Mouse (Mus musculus): ENCODE data around the gene Pgap3. TPM values are rescaled to one million over a fixed set of nuclear protein-coding genes. Genes with fewer than 3 reads are reported as not detected.

Pgap3 gene
- total RNA-seq, 2 experiments from 2014 or later: 8.9 to 9.6 TPM

DNA sequence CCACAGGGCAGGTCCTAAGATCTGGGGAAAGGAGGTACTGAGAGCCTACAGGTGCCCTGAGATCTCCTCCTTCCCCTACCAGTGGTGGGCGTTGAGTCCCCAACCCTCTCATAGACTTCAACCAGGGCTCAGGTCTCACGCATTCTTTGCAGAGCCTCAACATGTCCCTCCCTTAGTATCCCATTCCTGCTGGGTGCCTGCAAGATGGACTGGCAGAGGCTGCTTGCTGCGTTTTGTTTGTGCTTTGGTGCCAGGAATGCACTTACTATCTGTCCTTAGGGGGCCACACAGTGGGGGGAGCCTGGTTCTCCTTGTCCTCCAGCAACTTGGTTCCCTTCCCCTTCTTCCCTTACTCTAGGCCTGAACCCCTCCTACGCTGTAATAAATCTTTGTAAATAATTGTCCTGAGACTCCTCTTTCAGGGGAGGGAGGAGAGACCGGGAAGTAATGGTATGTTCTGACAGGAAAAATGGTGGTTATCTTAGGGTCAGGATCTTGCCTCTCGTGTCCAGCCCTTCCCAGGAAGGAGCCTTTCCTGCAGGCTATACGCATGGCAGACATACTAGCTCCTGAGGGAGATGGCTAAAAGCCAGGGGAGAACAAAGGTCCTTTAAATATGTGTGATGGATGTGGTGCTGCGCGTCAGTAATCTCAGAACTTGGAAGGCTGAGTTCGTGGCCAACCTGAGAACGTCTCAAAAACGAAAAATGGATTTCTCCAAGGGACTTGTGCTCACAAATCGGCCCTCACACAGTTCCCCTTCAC lies 42.7 kb downstream of the Pgap3 start:
- DNase-seq (ENCODE audit: extremely low spot score in 1 of 2, low spot score in 1 of 2): no peak

DNA sequence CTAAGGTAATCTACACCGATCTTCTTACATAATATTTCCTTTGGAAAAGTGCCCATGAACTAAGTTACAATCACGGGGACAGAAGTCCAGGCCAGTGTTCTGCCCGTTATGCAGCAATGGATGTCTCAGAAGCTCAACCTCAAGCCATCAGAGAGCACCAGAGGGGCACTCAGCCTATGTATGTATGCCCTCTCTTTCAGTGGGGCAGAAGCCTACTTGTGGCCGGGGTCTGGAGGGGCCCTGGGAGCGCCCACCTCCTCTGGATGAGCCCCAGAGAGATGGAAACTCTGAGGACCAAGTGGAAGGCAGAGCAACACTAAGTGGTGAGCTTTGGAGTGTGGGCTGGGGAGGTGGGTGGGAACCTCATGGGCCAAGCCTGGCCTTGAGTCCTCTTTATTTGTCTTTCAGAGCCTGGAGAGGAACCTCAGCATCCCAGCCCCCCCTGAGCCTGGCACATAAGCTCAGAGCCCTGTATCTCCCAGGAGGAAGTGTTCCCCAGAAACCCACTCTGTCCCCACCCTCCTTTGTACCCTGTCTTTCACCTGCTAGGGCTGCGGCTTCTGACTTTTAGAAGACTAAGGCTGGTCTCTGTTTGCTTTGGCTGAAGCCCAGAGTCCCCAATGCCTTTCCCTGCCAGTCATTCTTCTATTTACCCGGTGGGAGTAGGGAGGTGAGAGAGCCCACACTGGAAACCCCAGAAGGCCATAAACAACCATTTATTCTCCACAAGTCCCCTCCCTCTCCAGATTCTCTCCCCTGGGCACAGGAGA lies 43.5 kb downstream of the Pgap3 start:
- no peak for DNase-seq (ENCODE audit: extremely low spot score in 1 of 2, low spot score in 1 of 2)

DNA sequence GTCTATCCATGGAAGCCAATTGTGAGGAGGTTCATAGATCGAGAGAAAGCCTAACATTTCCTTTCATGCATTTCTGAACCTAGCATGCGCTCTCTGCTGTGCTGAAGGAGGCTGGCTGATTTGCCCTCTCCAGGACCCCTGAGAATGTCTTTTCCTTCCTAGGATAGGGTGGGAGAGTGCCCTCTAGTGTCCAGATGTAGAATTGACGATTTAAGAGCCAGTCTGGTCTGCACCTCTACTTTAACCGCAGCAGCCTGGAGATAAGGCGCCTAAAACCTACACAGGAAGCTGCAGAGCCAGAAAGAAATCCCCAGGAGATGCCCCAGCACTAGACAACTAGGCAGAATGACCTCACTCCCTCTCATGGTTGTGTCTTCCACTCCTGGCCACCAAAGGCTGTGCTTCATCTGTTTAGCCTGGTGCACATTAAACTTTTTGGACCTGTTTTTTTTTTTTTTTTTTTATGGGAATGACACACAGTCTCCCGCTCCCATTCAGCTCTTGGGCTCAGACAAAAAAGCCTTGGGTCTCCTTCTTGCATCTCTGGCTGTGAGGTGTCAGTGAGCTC lies 44.5 kb downstream of the Pgap3 start:
- peak in 1 of 2 experiments; percentile 49 for DNase-seq (ENCODE audit: extremely low spot score in 1 of 2, low spot score in 1 of 2)

DNA sequence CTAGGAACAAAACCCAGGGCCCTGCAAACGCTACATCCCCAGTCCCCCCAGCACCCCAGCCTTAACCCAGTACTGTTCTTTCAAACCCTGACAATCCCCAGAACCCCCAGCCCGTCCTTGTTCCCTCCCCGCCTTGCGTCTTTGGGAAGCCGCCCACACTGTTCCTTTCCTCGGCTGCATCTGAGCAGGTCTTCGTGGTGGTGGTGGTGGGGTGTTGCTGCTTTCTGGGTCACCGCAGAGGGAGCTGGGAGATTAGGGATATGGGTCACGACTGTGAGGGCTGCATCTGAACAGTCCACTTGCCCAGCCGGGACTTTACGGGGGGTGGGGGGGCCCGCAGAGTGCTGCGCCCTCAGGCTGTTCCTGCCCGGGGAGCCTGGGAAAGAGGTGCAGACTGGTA lies 45.8 kb downstream of the Pgap3 start:
- no peak for DNase-seq (ENCODE audit: extremely low spot score in 1 of 2, low spot score in 1 of 2)

DNA sequence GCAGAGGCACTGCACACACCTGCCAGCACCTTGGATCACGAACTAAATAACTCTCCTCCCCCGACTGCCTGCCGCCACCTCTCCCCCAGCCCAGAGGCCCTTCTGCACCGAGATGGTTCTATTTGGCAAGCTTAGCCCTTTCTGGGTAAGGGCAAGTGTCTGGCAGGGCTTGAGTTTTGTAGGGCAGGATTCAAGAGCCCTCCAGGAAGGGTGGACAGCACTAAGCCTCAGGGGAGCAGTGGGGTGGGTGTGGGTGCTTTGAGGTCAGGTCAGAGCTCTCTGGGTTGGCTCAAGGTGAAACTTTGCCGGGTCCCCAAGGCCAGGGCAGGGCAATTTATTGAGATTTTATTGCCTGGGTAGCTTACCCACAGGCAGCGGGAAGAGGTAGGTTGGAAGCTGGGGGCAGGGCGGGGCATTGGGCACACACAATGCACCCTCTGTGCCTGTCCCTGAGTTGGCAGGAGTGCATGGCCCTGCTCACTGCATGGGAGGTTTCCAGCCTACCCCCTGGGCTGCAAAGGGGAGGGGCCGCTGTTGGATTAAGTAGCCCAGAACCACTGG lies 46.6 kb downstream of the Pgap3 start:
- DNase-seq (ENCODE audit: extremely low spot score in 1 of 2, low spot score in 1 of 2): no peak

DNA sequence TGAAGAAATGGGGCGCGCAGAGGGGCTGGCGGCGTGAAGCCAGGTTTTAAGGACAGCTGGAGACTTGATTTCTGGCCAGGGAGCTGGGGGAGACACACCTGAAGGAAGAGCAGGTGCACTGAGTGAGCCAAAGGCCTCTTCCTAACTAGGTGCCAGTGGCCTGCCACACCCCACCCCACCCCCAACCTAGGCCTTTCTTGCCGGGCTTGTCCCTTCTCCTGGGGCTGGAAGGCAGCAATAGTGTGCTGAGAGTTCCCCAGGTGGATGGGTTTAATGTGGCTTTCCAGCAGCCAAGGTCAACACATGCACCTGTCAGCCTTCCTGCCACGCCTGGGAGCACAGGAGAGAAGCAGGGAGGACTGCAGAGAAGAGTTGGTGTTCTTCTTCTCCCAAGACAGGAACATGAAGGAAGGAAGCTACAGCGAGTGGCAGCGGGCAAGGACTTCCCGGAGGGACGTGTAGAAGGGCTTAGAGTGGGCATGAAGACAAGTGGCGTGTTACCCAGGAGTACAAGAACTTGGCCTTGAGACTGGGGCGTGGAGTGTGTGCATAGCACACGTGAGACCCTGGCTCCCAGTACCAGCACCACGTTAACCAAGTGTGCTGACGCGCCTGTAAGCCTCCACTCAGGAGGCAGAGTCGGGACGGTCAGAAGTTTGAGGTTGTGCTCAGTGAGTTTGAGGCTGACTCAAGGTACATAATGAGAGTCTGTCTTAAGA lies 47.9 kb downstream of the Pgap3 start:
- DNase-seq (ENCODE audit: extremely low spot score in 1 of 2, low spot score in 1 of 2): no peak

DNA sequence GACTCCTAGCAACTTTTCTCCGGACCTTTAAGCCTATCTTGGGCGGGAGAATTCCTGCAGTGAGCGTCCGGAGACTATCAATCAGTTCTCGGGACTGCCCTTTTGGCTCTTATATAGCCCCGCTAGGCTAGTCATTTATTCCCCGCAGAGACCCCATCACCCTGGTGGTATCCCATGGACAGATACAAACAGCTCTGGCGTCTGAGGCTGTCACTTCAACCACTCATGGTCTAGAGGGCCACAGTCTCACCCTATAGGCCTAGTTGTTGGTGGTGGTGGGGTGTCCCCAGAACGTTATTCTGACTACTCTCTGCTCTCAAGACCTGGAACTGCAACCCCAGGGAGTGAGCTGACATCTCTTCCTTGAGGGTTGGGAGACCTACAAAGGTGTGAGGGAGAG lies 51.0 kb downstream of the Pgap3 start:
- no peak for DNase-seq (ENCODE audit: extremely low spot score in 1 of 2, low spot score in 1 of 2)

DNA sequence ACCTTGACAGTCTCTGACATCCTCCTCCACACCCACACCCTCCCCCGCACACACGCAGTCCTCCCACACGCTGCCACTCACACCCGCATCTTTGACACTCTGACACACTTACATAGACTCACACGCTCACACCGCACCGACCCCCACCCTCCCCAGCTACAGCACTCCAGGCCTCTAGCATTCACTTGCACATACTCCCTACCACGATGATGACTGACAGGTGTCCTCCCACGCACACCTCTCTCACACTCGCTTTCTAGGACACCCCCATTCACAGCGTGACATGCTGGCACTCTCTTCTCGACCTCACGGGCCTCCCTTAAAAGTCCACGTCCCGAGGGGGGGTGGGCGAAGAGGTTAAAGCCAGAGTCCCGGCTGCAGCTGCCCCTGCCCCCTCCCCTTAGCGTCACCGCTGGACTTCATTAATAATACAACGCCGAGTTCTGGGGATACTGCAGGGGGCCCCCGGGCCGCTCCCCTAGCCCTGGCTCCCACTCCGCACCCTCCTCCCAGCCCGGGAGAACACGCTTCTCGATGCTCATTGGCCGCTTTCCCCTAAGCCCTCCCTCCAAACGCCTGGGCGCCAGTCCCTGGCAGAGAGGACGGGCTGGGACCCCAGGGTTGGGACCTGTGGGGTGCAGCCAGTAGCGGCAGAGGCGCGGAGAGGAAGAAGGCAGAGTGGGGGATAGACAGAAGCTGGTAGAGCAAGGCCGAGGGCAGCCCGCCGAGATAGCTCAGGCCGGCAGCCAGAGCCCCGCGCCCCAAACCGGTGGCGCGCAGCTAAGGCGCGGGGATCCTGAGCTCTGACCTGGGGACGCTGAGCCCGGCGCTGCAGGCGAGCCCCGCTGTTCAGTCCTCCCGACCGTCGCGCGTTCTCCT lies 52.0 kb downstream of the Pgap3 start, which contains the start of gene Ppp1r1b:
Gene Ppp1r1b, plus strand, starts transcription at position 322 of the 879 bp plus-strand sequence.
- DNase-seq (ENCODE audit: extremely low spot score in 1 of 2, low spot score in 1 of 2): peak; percentile 56 to 59

DNA sequence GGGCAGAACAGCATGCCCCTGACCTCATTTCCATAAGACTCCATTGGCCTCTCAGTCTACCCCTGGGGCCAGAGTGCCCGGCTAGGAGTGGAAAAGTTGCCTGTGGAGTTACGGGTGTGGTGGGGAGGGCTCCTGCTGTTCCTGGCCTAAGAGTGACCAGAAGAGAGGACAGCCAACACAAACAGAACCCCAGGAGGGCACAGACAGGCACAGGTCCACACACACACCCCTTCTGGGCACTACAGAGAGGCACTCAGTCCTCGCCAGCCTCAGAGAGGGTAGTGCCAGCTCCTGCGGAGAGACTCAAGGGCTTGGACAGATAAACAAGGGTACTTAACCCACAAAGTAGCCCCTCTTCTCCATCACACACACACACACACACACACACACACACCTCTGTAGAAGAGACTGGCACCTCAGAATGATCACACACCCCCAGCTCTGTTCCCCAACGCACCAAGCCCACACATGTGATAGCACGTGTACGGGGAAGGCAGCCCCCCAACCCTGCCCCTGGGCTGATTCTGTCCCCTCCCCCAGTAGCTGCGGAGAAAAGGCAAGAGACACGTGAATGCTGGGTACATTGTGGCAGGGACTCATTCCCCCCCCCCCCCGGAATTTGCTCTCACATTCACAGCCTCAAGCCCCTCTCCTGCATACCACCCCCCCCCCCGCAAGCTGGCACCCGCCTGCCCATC lies 52.8 kb downstream of the Pgap3 start:
- no peak for DNase-seq (ENCODE audit: extremely low spot score in 1 of 2, low spot score in 1 of 2)

DNA sequence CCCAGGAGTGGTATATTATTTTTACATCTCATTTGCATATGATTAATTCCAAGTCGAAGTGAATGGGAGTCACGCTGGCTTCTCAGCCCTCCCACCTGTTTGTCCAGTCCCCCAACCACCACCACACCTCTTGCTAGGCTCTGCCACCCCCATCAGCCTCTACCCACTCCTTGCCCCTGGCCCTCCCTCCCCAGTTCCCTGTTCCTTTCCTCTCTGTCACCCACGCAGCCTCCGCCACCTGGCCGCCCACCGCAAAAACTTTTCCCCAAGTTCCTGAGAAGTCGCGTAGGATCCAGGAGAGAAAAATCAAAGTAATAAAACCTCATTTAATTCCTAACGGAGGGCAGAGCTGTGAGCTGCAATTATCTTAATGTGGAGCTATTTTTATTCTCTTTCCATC lies 54.1 kb downstream of the Pgap3 start:
- DNase-seq (ENCODE audit: extremely low spot score in 1 of 2, low spot score in 1 of 2): no peak

DNA sequence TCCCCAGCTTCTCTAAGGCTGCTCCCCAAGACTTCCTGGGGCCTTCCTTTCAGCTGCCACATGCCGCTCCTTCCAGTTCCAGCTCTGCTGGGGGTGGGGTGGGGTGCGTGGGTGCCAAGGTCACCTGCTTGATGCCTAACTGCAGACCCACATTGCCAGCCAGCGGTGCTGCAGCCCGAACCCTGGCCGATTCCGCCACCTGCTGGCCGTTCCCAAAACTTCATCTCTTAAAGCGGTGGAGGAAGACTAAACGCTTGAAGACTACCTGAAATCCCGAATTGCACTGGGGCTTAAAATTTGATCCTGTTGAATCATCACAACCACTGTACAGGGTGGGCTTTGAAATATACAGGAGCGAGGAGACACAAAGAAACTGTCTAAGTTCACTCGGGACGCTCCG lies 55.0 kb downstream of the Pgap3 start:
- peak; percentile 80 to 91 for DNase-seq (ENCODE audit: extremely low spot score in 1 of 2, low spot score in 1 of 2)

DNA sequence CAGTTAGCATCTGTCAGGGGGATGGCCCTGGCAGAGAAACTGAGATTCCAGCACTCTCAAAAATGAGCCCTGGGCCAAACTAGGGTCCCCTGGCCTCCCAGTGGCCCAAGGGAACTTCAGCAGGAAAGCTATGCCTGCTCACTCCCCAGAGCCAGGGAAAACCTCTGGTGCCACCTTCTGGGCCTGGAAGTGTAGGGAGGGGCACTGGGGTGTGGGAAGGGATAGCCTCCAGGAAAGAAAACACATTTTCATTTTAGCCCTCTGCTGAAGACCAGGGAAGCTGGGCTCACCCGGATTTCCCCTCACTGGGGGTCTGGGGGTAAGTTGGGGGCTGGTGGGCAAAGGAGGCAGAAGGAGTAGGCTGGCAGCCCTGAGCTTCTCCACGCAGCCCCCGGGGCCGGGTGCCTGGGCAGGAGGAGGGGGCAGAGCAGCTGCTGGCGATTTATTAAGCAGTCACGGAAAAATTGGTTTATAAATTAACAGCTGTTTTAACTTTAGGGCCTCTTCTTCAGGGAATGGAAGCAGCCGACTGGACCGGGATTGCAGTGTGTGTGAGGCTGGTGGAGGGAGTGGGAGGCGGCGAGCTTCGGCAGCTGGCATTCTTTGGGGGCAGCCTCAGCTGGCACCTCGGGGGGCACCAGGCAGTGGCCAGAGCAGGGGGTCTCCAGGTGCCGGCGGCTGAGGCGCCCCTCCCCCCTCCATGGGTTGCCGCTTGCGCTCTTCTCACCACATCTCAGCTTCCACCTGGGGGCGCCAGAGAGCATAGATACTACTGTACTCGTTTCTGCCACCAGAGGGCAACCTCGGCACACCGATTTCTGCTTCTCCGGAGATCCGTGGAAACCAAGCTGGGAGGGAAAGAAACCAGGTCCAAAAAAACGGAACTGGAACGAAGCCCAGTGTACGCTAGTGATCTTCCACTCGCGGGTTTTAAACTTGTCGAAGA lies 58.0 kb downstream of the Pgap3 start:
- DNase-seq (ENCODE audit: extremely low spot score in 1 of 2, low spot score in 1 of 2): peak; percentile 100

DNA sequence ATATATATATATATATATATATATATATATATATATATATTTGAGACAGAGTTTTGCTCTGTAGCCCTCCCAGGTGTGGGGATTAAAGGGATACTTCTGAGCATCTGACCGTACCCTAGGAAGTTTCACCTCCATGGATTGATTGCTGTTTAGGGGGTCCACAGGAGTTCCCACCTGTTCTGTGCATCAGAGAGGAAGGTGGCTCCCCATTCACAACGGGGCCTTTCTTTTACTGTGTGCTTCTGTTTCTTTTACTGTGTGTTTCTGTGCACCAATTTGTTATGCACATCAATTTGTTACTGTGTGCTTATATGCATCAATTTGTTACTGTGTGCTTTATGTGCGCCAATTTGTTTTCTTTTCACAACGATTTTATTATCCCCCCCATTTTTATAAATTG lies 59.1 kb downstream of the Pgap3 start:
- no peak for DNase-seq (ENCODE audit: extremely low spot score in 1 of 2, low spot score in 1 of 2)

DNA sequence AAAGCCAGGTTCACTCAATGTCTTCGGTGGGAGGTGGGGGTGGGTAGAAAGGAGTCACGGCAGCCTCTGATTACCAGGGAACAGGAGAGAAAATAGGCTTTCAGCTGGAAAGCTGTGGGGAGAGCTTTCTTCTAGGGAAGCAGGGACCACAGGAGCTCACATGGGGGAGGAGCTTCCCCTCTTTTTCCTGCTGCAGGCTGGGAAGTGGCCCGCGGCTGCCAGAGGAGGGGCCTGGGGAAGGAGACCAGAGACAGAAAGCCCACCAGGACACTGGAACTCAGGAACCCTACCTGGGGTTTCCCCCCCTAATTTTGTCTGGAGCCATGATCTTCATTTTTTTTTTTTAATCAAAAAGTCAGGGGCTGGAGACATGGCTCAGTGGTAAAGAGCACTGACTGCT lies 59.7 kb downstream of the Pgap3 start:
- DNase-seq (ENCODE audit: extremely low spot score in 1 of 2, low spot score in 1 of 2): no peak

DNA sequence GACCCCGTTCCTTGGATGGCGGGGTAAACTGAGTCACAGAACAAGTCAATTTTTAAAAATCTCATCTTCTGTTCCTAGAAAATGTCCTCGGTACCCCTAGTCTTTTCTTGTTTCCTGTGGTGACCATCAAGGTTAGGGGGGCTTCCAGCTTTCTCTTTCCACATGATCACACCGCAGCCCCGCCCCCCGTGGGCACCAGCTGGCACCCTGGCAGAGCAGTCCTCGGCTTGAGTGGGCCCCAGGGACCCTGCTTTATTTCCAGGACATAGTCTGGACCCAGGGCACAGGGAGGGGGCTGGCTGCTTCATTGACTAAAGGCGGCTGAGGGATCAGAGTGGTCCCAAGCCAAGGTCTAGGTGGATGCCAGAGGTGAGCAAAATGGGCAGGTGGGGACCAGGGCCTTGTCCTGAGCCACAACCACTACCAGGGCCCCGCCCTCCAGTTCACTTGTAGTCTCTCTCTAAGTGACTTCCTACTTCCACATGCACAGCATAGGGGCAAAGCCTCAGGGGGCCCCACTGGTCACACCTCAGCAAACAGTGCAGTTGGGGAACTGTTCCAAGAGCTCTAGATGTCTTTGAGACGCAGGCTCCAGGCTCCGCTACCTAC lies 60.5 kb downstream of the Pgap3 start:
- no peak for DNase-seq (ENCODE audit: extremely low spot score in 1 of 2, low spot score in 1 of 2)

DNA sequence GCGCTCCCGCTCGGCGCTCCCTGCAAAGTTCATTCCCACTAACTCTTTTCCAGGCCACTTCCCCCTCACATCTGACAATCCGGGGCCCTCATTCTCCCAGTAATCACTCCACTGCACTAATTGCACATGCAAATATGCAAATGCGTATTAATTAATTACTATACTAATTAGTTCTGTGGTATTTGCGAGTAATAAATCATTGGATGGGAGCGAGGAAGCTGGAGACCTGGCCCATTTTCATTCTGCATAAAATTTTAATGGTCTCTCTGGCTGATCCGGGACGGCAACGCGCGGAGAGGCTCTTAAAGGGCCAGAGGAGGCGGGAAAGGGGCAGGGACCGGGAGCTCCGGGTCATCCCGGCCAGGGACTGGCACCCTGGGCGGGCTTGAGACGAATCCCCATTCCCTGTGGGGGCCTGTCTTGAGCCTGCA lies 61.2 kb downstream of the Pgap3 start:
- no peak for DNase-seq (ENCODE audit: extremely low spot score in 1 of 2, low spot score in 1 of 2)

Data from layer of hippocampus, postnatal 25 days (tissue).